Mouse (Mus musculus) cerebellum, adult 18-20 months (tissue): ENCODE data around the gene Ppp1r13b.
"Not testable (repeated sequence)": the region's sequence is repeated elsewhere in the genome, so short reads cannot be mapped to it uniquely, and the experiment has no call there.

Experiments used
- DNase-seq, 2 experiments: peaks; one replicate each; pipeline ENCODE4 v3.0.0; 2021

Gene Ppp1r13b

DNA sequence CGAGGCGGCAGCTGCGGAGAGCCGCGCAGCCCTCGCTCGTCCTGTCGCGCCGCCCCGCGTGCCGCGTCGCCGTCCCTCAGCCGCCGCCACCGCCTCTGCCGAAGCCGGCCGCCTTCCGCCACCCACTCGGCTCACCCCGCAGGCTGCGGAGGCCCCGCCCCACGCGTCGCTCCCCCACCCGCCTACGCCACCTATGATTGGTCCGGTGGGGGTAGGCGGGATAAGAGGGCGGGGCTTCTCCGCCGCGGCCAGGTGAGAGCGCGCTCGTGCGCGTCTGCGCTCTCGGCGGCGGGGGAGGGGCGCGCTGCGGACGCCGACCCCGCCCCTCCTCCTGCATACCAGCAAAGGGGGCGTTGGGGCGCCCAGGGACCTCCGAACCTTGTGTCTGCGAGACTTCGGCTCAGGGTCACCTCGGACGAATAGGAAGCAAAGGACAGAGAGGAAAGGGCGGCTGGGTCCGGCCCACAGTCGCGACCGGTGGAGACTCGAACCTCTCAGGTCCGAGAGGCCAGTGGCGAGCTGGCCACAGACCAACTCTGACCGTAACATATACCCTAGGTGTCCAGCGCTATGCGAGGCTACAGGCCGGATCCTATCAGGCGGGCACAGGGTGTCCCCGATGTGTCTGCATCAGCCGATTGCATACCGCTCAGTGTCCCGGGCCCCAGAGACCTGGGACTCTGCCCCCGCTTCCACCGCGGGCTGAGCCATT, at the start of gene Ppp1r13b:
Ppp1r13b (minus strand) TSS at position 141 of the 712 bp plus-strand sequence.
- DNase-seq: peak; percentile 96 to 97

DNA sequence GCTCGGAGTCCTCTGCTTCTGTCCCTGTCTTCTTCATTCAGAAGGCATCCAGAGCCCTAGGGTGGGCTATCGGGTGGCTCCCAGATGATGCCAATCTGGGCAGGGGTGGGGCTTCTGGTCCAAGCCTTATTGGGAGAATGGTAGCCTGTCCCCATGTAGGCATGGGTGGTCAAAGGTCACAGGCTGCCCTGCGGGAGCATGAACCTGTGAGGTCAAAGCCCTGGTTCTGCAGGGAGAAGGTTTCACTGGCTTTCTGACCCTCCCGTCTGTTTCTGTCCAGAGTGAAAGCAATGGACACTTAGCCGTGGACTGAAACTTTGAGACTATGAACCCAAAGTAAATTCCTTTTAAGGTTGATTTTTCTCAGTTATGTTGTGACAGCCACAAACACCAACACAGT, 48.3 kb upstream of the Ppp1r13b start:
- no peak for DNase-seq

DNA sequence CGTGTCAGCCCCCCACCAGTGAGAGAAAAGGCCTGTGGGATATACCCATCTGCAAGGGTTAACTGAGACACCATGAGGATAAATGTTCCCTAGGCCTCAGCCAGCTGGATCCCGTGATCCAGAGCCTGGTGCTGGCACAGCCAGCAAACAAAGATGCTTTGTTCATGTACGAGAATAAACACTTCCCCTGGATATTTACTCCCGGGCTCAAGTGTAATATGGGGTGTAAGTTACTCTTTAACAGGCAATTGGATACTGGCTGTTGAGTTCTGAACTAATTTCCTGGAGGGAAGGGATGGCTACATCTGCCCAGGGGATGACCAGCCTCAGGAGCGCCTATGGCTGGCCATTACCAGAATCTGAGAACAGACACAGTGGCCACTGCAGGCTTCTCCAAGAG, 43.8 kb upstream of the Ppp1r13b start:
- DNase-seq: no peak

DNA sequence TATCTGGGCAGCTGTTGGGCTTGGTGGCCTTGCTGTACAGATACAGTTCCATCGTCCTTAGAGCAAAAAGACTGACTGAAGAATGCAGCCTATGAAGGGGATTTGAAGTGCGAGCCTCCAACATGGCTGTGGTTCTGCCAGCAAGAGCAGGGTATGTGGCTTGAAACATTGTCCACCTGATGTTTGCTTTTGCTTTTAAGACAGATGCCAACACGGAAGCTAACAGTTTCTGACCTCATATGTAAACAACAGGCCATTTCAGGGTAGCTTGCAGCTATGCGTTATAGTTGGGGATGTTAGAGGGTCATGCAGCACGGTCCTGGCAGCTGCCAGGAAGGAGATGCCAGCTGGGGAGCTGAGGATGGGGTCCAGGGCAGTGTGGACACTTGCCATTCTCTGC, 42.6 kb upstream of the Ppp1r13b start:
- no peak for DNase-seq

DNA sequence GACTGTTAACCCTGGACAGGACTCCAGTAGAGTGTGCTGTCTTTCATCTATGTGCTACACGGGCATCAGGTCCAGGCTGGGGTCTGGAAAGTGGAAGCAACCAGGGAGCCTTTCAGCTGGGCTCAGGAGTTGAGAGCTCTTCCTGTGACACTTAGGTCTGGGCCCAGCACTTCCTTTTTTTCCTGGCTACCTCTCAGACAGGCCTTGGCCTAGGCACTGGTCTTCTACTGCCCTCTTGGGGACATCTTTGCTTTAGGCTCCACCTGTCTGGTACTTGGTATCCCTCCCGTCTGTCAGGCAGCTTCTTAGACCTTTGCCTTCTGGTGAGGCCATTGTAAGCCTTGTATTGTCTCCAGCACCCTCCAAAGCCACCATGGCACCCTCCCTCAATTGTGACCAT, 38.8 kb upstream of the Ppp1r13b start:
- DNase-seq: peak; percentile 66 to 79

DNA sequence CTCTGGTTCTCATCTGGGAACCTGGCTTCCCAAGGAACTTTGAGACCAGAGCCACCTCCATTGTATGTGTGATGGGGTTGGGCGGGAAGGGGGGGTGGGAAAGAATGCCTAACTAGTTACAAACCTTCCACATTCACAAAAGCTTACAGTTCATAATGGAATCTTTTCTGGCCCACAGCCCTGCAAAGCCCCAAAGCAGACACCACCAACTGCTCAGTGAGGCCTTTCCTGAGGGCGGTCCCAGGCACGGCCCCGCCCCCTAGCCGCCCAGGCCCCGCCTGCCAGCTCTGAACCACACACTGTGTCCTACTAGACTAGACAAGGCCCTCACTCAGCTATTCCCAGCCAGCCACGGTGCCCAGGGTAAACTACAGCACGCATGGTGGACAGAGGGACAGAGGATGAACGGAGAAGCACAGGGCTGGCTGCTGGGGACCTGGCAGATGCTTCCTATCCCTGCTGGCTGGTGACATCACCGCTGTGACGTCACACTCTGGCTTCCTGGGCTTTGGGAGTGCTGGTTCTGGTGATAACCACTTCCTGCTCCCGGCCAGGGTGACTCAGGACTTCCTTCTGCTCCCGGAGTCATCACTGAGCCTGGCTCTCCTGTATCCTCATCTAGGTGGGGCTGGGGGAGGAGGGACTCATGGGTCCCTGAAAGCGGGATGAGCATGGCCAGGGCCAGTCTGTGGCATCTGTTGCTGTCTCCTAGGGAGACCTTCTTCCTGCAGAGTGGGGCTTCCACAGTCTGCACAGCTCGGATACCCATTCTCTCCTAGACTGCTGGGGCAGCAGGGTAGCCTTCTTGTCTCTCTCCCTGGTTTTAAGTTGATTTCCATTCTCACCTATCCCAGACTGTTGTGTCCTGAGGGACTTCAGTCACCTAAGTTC, 38.1 kb upstream of the Ppp1r13b start:
- not testable (repeated sequence) for DNase-seq

DNA sequence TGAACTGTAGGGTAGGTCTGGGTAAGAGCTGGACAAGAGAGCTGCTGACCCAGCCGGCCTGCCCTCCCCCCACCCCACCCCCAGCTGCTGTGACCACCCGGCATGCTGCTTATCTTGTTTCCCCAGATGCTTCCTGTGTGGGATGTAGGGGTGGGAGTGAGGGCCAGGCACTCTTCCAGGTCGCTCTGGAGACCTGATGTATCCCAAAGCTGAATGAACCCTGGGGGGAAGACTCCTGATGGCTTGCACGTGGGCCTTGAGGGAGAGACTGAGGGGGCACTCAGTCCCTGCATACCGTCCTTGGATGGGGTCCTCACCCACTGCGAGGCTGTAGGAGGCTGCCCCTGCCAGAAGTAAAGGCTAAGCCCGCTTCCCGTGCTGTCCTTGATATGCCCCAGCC, 37.2 kb upstream of the Ppp1r13b start:
- no peak for DNase-seq

DNA sequence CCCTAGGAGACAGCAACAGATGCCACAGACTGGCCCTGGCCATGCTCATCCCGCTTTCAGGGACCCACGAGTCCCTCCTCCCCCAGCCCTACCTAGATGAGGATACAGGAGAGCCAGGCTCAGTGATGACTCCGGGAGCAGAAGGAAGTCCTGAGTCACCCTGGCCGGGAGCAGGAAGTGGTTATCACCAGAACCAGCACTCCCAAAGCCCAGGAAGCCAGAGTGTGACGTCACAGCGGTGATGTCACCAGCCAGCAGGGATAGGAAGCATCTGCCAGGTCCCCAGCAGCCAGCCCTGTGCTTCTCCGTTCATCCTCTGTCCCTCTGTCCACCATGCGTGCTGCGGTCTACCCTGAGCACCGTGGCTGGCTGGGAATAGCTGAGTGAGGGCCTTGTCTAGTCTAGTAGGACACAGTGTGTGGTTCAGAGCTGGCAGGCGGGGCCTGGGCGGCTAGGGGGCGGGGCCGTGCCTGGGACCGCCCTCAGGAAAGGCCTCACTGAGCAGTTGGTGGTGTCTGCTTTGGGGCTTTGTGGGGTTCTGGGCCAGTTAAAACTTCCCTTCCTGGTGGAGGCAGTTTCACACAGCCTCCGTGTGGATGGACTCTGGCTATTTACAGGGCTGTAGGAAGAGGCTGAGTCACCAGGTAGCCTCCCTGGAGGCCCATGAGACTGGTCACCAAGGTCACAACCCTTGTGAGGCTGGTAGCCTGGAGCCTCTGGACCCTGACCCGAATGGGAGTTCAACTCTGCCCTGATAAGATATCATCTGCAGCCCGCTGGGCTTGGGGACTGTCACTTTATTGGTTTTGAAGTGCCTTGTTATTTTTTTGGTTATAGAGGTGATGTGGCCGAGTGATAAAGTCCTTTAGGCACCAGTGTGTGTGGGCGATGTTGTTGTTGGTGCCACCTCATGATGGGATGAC, 36.4 kb upstream of the Ppp1r13b start:
- DNase-seq: not testable (repeated sequence)

DNA sequence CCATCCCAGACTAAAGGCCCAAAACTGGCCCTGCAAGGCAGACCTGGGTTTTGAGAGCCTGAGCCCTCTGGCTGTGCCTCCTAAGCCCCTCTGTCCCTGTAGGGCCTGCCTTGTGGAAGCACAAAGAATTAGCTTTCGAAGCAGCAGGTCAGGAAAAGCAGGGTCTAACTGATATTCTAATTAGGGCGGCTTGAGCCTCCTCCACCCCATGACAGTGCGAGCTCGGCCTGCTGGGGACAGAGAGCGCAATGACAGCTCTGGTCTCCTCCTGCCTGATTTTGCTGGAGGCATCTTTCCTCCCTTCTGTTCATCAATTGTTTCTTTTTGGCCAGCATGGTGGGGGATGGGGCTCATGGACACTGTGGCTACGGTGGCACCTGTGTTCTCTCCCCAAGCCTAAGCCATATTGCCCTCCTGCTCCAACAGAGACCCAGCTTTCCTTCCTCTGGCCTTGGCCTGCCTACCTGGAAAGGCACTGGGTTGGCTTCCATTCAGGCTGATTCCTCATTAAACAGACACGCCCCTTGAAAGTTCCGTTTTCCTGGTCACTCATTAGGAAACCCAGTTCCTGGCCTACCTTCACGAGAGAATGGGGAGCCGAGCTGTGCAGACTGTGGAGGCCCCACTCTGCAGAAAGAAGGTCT, 35.6 kb upstream of the Ppp1r13b start:
- no peak for DNase-seq

DNA sequence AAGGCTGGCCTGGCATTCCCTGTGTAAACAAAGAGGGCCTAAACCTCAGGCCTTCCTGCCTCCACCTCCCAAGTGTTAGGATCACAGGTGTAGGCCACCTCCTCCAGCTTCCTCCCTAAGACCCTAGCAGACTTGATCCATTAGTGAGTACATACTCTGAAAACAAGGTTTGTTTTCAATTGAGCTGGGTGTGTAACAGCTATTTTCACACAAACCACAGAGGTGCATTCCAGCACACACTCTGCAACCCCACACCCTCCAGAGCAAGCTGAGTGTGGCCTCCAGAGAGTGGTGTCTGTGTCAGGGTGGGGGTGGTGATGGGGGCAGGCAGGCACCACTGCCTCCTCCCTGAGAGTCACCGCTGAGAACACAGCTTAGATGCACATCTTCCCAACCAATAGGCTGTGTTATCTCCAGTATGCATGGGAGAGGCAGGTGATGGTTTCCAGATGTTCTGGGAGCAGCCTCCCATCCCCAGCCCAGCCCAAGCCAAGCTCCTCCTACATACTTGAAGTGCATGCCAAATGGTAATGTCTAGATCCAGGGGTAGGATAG, 30.8 kb upstream of the Ppp1r13b start:
- no peak for DNase-seq

DNA sequence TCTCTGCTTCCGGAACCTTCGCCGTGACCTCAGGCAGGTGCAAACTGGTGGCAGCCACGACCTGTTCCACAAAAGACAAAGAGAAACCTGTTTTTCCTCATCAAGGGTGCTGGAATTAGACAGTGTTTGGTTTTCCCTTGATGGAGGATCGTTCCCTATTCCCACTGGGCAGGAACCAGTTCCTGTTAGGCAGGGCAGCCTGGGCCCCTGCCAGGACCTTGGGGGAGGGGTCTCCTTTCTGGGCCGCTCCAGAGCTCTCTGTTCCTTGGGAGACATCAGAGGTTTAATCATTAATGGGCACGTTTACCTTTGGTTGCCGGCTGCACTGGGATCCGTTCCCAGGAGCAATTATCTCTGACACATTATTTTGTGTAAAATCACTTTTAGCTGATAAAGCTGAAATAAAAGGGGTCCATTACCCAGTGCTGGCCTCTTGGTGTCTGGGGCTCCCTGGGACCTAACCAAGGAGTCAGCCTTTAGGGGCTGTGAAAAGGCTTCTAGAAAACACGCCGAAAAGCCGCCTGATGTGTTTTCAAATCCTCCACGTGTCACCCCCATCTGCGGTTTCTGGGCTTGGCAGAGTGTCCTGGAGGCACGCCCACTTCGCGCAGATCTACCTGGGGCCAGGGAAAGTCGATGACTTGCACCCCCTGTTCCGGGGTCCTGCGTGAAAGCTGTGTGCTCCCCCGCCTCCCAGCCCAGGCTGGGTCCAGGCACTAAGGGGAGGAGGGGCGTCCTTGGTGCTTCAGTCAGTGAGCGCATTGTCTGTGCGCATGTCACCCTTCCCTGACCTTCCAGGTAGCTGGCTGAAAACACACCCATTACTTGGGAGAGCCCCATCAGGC, 29.0 kb upstream of the Ppp1r13b start:
- no peak for DNase-seq

DNA sequence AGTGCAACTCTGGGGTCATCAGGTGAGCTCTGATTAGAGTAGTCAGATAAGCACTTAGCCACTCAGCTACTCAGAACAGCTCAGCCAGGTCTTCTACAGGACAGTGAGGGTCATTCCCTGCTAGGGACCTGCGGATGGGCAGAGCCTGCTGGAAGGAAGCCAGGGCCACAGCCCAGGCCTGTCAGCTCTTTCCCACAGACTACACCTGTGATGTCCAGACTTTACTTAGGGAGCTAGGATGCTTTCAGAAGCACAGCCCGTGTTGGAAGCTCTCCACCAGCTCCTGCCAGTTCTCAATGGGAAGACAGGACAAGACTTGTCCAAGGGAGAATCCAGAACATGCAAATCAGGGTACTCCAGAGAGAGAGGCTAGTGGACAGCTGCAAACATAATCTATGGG, 26.1 kb upstream of the Ppp1r13b start:
- DNase-seq: peak in 1 of 2 experiments; percentile 37

DNA sequence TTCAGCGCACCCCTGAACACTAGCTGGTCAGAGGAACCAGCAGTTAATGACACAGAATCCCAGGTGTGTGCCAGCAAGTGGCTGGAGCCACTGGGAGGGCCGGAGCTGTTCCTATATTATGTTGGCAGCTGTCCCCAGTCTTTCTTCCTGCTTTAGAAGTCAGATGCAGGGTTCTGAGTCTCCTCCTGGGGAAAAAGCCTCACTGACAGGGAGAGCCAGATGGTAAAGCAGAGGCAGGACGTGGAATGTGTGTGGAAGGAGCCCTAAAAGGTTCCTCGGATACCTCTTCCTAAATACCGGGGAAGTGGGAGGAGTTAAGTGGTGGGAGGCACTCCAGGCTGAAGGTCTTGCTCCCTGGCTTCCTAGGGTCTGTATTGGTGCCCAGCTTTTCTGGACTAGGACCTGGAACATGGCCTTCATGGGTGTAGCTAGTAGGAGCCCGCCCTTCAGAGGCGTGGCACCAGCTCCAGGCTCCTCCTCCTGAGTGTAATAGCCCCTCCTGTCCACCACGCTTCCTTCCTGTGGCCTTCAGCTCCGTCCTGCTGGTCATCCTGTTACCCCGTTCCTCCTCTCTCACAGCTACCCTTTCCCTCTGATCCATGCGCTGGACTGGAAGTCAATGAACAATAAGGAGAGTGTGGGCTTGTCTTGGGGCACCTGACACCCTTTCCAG, 25.3 kb upstream of the Ppp1r13b start:
- no peak for DNase-seq

DNA sequence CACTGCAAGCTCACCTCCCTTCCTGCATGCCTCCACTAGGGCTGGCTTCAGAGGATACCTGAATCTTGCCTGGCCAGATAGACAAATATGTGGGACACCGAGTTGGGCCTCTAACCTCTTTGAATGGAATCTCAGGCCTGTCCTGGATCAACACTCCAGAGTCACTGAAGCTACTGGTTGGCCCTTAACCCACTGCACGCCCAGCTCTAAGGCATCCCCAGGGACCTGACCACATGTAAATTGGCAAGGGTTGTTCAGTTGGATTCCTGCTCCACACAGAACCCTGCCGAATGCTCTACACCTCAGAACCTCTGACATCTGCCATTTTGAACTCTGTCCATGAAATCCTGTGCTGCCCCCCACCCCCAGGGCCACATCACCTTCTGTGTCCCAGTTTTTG, 24.6 kb upstream of the Ppp1r13b start:
- DNase-seq: no peak

DNA sequence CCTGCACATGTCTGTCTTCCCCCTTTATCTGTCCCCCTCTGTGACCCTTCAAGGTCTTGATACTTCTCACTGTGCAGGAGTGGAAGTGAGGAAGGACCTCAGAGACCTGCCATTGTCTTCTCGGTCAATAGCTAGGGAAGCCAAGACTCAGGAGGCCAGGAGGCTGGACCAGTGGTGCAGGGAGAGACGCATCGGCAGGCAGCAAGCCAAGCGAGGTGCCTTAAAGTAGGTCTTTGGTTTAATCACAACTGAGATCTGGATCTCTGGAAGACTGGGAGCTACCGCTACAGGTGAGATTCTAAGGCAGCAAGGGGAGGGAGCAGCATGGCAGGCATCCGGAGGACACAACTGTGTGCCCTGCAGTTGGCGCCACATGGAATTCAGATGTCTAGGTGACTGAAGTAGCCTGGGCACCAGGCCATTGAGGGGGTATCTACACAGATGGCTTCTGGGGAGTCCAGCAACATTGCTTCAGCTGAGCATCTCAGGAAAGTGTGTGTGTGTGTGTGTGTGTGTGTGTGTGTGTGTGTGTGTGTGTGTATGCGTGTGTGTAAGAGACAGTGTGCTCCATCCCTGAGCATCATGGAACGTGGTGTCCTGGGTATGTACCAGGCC, 23.6 kb upstream of the Ppp1r13b start:
- no peak for DNase-seq

DNA sequence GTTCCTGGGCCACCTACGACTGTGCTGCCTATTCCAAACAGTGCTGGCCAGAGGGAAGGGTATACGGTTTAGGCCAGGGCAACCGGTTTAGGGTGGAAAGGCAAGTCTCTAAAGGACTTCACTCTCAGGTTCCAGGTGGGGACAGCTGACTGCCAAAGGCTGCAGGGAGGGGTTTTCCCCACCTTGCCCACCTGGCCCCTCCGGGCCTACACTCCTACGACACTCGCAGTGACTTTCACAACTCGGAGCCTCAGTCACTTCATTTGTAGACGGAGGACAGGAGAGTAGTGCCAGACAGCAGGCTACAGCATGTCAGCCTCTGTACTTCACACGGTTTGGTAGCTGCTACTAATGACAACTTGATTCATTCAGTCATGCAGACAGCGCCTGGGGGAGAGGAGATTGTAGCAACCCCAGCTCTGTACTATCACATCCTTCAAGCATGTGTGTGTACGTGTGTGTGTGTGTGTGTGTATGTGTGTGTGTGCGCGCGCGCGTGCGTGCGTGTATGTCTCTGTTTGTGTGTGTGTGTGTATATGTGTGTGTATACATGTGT, 20.6 kb upstream of the Ppp1r13b start:
- DNase-seq: no peak

DNA sequence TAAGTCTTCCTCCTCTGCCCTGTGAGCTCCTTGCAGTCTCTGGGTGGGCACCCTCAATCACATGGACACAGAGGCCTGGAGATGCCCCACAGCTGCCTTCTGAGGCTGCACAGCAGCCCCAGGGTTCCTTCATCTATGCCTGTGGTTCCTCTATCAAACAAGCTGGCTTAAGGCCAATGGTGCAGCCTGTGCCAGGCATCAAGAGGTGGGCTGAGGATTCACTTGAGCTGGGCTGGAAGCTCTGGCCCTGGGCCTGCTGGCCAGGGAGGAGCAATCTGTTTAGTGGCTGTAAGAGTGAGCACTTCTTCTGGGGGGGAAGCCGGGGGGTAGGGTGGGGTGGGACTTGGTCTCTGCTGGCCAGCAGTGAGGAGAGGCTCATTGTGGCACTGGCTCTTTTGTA, 19.4 kb upstream of the Ppp1r13b start:
- DNase-seq: no peak

DNA sequence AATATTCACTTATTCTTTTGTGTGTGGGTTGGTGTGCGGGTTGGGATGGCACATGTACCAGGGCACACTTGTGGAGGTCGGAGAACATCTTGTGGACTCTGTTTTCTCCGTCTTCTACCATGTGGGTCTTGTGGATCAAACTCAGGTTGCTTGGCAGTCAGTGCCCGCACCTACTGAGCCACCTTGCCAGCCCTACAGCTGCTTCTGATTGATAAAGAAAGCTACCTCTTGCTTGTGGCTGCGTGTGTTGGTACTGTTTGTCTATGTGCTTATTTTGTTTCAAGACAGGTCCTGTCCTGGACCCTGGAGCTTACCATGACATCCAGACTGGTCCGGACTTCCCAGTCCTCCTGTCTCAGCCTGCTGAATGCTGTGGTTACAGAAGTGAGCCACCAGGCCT, 15.2 kb upstream of the Ppp1r13b start:
- DNase-seq: no peak

DNA sequence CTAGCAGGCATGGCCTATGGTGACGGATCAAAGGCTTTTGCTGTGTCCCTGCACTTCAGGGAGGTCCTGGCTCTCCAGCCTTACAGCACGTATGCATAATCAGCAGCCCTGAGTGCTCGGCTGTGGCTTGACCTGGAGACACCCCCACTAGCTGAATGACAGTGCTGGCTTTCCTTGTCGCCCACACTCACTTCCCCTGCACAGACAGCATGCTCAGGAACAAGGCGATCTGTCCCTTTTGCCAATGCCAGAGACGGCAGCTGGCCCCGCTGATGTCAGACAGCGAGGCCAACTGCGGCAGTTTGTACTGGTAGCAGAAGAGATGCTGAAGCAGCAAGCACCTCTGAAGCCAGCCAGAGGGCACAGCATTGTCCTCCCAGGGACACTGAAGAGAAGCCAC, 12.1 kb upstream of the Ppp1r13b start:
- DNase-seq: peak; percentile 82 to 85
